Mouse (Mus musculus) colon, adult 2 months (tissue): ENCODE data around the gene 4933421I07Rik. TPM values are rescaled to one million over a fixed set of nuclear protein-coding genes. Genes with fewer than 3 reads are reported as not detected.

Experiments used
- polyA plus RNA-seq: library from polyadenylated mRNA; depleted of rRNA; stranded (reverse); fragments of >200 nt; gene quantifications from 2 replicates; pipeline ENCODE4 v1.2.3, GENCODE M21; 2012; rRNA removed

4933421I07Rik gene
- polyA plus RNA-seq: not detected in 2 replicates

DNA sequence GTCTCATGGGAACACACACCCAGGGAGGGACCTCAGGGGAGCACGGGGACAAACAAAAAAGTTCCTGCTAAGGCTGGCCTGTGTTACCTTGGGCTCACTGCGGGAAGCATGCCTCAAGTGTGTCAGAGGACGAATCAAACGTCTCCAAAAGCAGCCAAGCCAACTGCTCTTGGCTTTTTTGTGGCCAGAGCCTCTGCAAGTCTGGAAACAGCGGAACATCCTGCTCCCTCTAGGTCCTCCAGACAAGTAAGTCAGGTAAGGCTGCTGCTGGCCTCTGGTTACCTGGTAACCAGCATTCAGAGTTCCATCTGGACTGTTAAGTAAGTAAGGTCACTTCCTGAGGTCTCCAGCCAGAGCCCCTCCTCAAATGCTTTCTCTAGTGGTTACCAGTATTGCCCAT lies at the start of gene 4933421I07Rik:
TSS of gene 4933421I07Rik (minus strand) at position 271 of the 400 bp plus-strand sequence.

Other genes starting within 250 kb of the 4933421I07Rik start
- gene Vmn2r61, start 188.1 kb downstream of the 4933421I07Rik start, polyA plus RNA-seq: not detected in 2 replicates
- gene Zfp141, start 57.6 kb upstream of the 4933421I07Rik start, polyA plus RNA-seq: 2.4 and 2.5 TPM in 2 replicates
- gene Gm21028, start 130.5 kb upstream of the 4933421I07Rik start, polyA plus RNA-seq: not detected in 2 replicates
- 0.10 TPM in 1 of 2 replicates, not detected in the other for gene Zfp977, start 144.4 kb upstream of the 4933421I07Rik start, polyA plus RNA-seq
- gene Zfp976, start 194.5 kb upstream of the 4933421I07Rik start, polyA plus RNA-seq: 0.13 and 0.25 TPM in 2 replicates
- gene Zfp975, start 244.6 kb upstream of the 4933421I07Rik start, polyA plus RNA-seq: 0.27 and 0.35 TPM in 2 replicates